9 mouse cellular contexts compared by ENCODE assay signal in genomic region chr2:84186126-84186701, GRCm38 (mm10).
DNase-seq lines count a peak whose midpoint lies in the region; ATAC-seq lines count a peak whose summit lies in the region.
"Had no signal": no experiment of that assay in that cellular context is flagged by ENCODE, and none has a peak within 500 bp of the region (broad histone marks: within the 10 kb centered on the region; RNA-seq: fewer than 3 reads in every experiment).

No protein-coding gene starts in this region.

- peaks cover 4% of the 10 kb centered on the region; the same call in 1 of the 2 replicates for H3K4me1 ChIP-seq in forebrain, embryonic 12.5 days
- 0 out of 2 replicates have a peak, but pooled peaks cover 3% of the 10 kb centered on the region for H3K4me1 ChIP-seq in midbrain, embryonic 11.5 days (ENCODE audit: control insufficient read depth, insufficient read depth, low read length)
- H3K4me1 ChIP-seq: neural tube, embryonic 13.5 days had no signal

- H3K9ac ChIP-seq in forebrain, embryonic 12.5 days: no peak overlapping the region
- no peak overlapping the region for H3K9ac ChIP-seq in midbrain, embryonic 11.5 days (ENCODE audit: low read length)
- H3K9ac ChIP-seq: neural tube, embryonic 13.5 days had no signal

- H3K9me3 ChIP-seq in forebrain, embryonic 12.5 days: no peaks in the 10 kb centered on the region
- no peaks in the 10 kb centered on the region for H3K9me3 ChIP-seq in midbrain, embryonic 11.5 days (ENCODE audit: control insufficient read depth, low read length)
- H3K9me3 ChIP-seq: neural tube, embryonic 13.5 days had no signal

- intact Hi-C loops in heart, postnatal 10 days (cut with DNase I): loop anchor here (5.0 kb wide), 2 partner anchors 41 to 201 kb away; no protein-coding TSS in a partner anchor

- DNase-seq in cerebellum, postnatal 14 days: peak; percentile 9 to 18
- DNase-seq in cerebellum, adult 9-10 months: no peak
- peak; percentile 71 to 77 for DNase-seq in heart, postnatal 10 days
- DNase-seq in kidney, postnatal 4 days: peak; percentile 71 to 77
- peak; percentile 87 for DNase-seq in midbrain, embryonic 11.5 days (ENCODE audit: low spot score, missing footprints)
- DNase-seq in natural killer cell, adult 2 months (ENCODE audit: low spot score in 2 of 2): no peak
- DNase-seq in layer of hippocampus, adult 11-12 months (ENCODE audit: low spot score): no peak

- H3K4me2 ChIP-seq in forebrain, embryonic 12.5 days: no peak overlapping the region
- no peak overlapping the region for H3K4me2 ChIP-seq in midbrain, embryonic 11.5 days
- H3K4me2 ChIP-seq: neural tube, embryonic 13.5 days had no signal

- H3K36me3 ChIP-seq in forebrain, embryonic 12.5 days (replicated peaks): no peaks in the 10 kb centered on the region
- no peaks in the 10 kb centered on the region for H3K36me3 ChIP-seq in midbrain, embryonic 11.5 days (ENCODE audit: control insufficient read depth, insufficient read depth, low read length)
- H3K36me3 ChIP-seq: neural tube, embryonic 13.5 days had no signal

- 0 out of 2 replicates have a peak, but pooled peaks have one; percentile 41 for ATAC-seq in forebrain, embryonic 12.5 days (ENCODE audit: low FRiP score)
- peak; percentile 68 for ATAC-seq in midbrain, embryonic 11.5 days (ENCODE audit: low FRiP score)

- H3K4me3 ChIP-seq in forebrain, embryonic 12.5 days (replicated peaks): no peak overlapping the region
- H3K4me3 ChIP-seq in midbrain, embryonic 11.5 days (ENCODE audit: low read depth, low read length): no peak overlapping the region
- H3K4me3 ChIP-seq: neural tube, embryonic 13.5 days had no signal

- WGBS in forebrain, embryonic 12.5 days: 59% methylated on average over 9 of the region's 9 CpGs
- WGBS in midbrain, embryonic 11.5 days: 60% methylated on average over 9 of the region's 9 CpGs

- no peak overlapping the region for H3K27ac ChIP-seq in forebrain, embryonic 12.5 days
- H3K27ac ChIP-seq in midbrain, embryonic 11.5 days (ENCODE audit: low read depth, low read length): no peak overlapping the region
- H3K27ac ChIP-seq: neural tube, embryonic 13.5 days had no signal

- H3K27me3 ChIP-seq in forebrain, embryonic 12.5 days: no peaks in the 10 kb centered on the region
- H3K27me3 ChIP-seq in midbrain, embryonic 11.5 days (ENCODE audit: control insufficient read depth, insufficient read depth, low read length): no peaks in the 10 kb centered on the region
- H3K27me3 ChIP-seq: neural tube, embryonic 13.5 days had no signal

Comparison
In these comparisons a context has a peak if more than half of its experiments do, and no peak if none do; other contexts are left out.
1. DNase-seq: peak in cerebellum, postnatal 14 days (2 of 2), heart, postnatal 10 days (2 of 2), kidney, postnatal 4 days (2 of 2) and midbrain, embryonic 11.5 days (single experiment); none in cerebellum, adult 9-10 months (single experiment), natural killer cell, adult 2 months (0 of 2) and layer of hippocampus, adult 11-12 months (single experiment).